Mouse (Mus musculus) retina, postnatal 1 day (tissue): ENCODE data around the gene Sema5a.

Source experiments
- DNase-seq: peaks from one replicate; pipeline ENCODE4 v3.0.0-alpha.2; 2012

The Sema5a gene

DNA sequence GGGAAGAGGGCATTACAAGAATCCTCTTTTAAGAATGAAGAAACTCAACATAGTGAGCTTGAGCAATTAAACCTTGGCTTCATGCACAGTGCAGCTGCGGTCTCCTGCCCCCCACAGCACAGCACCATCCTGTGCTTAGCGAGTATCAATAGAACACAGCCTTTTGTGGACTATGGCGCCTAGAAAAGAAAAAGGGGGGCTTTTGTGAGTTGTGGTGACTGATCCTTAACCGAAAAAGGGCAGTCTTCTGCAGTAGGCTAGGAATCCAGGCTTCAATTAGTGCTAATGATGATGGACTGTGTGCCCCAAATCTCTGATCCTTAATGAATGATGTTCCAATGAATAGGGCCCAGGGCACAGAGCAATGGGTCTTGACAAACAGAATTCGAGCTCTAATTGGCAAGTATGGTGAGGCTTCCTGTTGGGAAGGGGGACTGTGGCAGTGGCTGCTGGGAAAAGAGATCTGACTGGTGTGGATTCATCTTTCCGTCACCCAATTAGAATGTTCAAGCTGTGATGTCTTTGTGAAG lies 324.3 kb downstream of the Sema5a start:
- peak; percentile 97 for DNase-seq

DNA sequence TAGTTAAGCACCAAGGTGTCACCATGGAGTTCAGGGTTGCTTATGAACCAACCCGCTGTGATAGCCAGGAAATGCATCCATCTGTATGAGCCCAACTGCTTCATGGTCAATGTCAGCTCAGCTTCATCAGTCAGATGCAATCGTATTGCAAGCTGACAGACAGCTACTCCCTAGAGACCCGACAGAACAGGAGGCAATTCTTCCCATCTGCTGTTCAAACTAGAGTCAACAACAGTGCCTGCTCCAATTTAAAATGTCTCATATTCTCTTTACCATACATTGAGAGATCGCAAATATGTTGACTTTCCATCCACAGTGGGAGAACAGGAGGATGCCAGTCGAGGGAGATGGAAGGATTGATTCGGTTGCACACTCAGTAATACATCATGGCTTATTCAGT lies 329.7 kb downstream of the Sema5a start:
- peak; percentile 14 for DNase-seq

DNA sequence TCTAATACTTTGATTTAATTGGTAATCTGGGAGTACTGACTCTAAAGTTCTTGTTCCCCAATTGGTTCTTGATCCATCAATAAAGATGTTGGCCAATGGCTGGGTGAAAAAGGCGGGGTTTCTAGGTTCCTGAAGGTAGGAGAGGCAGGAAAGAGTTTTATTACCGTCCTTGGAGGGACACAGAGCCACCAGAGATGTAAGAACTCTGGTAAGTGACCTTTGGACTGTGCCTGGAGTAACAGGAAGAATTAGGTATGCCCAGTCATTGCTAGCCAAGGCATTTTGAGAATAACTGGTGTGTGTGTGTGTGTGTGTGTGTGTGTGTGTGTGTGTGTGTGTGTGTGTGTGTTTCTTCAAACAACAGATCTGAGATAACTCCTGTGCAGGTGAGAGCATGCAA lies 330.6 kb downstream of the Sema5a start:
- no peak for DNase-seq

DNA sequence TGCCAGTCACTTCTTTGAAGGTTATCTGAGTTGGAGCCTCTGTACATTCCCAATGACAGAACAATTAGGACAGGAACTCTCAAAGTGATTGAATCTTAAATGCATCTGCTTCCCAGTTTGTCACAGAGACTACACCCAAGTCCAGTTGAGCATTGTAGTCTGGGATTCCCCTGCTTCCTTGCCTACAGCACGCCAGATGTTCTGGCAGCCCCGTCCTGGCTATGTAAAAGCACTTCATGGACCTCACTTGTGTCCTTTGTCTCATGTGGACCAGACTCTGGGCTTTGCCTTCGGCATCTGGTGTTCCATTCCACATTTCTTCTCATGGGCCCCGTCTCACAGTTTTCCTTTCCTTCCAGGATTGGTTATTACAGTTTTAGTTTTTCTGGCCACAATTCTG lies 334.7 kb downstream of the Sema5a start:
- DNase-seq = no peak

DNA sequence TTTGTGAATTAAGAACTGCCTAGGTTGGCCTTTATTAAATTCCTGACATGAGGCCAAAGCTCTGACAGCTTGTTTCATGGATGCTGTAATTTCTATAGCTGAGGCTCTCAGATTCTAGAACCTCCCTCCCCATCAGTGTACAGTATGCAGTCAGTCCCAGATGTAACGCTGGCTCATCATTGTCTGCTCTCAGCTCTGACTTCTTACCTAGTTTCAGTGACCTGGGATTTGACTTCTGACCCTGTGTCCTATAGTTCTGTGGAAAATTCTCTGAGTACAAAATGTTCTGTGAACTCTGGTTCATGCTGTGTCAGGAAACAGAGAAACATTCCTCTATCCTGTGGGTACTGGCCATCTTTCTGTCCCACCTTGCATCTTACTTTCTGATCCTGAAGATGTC lies 346.0 kb downstream of the Sema5a start:
- DNase-seq = no peak

DNA sequence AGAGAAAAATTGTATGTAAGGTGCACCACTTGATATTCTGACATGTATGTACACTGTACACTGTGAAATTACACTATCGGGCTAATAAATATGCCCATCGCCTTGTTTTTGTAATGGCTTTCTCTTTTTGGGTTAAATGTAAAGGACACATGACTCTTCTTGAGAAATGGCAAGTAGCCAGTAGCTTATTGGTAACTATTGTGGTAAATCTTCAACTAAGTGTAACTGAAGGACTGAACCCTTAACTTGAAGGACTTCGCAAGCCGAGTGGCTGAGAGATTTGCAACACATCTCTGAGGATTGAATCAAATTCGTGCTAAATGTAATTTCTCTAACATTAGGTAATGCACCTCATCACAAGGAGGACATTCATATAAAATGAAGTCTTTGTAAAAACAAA lies 349.1 kb downstream of the Sema5a start:
- no peak for DNase-seq

DNA sequence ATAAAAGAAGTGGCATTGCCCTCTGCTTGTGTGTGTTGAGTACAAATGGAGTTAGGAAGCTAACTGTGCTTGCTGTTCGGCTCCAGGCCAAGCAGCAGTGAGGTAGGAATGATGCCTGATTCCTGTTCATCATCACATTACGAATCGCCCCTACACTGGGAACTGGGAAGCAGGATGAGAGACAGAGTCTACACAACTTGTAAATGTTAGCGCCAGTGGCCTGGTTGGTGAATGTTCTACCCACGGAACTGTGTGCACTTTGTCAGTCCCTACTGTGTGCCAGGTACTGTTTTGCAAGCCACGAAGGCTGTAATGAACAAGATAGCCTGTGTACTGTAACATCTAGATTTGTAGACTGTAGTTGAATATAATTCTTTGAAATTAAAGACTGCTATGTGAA lies 352.0 kb downstream of the Sema5a start:
- peak; percentile 24 for DNase-seq

DNA sequence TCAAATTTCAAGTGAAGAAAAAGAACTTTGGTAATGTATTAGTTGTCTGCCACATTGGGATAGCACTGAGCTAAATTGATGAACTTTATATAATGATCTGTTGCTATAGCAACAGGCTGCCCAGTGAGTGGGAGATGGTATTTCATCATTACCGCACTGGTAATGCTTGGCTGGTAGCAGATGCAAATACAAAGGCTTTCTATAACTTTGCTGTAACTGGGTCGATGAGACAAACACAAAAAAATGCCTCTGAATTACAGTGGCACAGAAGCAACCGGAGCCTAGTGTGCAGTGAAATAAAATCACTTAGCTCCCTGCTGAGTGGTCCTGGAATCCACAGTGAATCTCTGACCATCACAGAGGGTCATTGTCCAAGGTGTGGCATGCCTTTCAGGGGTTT lies 352.6 kb downstream of the Sema5a start:
- DNase-seq = peak; percentile 89

DNA sequence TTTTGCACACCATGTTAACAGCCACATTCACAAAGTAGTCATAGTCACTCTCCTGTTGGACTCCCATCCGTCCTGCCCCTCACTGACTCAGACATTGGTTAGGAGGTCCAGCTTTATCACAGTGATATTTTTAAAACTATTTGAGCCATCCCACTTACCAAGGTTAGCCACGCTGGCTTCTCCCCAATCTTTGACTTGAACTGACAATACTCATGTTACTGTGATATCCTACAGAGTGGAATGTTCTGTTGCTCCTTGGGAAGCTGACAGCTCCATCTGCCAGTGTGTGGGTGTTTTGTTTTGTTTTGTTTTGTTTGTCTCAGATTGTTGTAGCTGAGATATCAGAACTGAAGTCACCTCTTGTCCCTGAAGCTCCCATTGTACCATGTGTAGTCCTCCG lies 362.6 kb downstream of the Sema5a start:
- no peak for DNase-seq

DNA sequence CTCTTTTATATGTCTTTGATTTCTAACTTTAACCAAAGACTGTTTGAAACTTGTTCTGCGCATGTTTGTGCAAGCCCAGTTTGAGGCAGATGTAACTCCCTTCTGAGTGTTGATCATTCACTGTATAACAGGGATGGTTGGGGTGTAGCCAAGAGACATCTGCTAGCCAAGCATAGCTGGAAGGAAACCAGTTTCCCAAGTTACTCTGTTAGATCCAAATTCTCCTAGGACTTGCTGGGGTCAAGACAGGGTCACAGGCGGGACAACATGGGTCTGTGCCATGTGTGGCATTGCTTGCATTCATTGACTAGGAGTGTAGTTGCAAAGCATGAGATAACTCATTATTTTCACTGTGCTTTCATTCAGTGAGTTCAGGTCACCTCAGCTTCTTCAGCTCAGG lies 366.2 kb downstream of the Sema5a start:
- DNase-seq = no peak

DNA sequence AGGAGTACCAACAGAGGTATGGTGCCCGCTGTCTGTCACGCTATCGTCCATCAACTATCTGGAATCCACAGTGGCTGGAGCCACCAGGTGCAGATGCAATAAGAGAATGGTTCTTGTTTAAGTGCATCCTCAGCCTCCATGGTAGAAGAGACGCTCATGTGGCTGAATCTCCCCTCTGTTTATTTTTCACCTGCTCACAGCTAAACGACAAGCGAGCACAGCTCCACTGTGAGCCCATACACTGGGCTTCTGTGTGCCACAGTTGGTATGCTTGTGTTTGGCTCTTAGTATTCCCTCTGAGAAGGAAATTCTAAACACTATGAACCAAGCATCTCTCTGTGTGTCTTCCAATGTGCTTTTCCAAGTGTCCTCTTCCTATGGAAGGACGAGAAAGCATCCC lies 366.6 kb downstream of the Sema5a start:
- DNase-seq = no peak

DNA sequence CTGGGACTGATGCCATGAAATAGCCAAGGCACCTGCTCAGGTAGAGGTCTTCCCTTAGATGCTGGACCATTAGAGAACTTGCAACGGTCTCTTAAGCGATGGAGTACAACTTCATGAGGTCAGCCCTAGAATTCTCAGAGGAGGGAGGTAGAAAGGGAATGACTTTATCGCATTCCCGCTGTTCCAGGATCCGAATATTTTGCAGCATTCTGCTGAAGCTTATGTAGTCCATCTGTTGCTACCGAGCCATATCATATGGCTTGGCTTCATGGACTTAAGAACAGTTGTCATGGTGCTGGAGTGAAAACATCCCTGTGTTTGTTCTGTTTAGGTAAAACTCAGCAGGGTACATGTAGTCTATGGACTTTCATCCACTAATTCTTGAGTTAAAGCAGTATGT lies 369.1 kb downstream of the Sema5a start:
- DNase-seq = no peak

DNA sequence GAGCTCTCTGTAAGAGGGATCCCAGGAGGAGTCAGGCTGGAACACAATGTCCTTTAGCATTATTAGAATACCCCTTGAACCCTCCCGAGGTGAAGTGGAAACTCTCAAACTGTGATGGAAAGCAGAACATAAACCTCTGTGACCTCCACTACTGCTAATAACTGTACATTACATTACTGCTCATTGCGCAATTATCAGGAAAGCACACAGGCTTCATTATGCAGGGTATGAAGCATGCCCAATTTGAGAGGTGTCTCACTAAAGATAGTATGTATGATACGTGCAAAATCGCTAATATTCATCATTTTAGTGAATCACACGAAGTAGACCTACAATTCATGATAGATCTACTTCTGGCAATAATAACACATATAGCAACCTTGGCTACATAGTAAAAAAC lies 371.2 kb downstream of the Sema5a start:
- DNase-seq = no peak

DNA sequence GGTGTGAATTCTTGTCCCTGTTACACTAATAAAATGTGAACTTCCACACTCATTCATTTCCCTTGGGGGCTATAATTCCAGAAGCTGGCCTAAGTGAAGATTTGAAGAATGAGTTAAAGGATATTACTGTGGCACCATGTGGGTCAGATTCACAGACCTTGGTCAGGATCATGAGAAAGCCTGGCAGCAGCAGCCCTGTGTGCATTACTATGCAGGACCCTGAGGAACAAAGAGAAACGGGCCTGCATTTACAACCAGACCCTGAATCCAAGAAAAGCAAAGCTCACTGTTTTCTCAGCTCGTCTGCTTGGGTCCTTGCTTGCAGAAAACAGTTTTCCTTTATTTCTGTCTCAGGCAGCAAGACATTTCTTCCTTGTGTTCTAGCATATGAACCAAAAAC lies 374.6 kb downstream of the Sema5a start:
- DNase-seq = no peak

DNA sequence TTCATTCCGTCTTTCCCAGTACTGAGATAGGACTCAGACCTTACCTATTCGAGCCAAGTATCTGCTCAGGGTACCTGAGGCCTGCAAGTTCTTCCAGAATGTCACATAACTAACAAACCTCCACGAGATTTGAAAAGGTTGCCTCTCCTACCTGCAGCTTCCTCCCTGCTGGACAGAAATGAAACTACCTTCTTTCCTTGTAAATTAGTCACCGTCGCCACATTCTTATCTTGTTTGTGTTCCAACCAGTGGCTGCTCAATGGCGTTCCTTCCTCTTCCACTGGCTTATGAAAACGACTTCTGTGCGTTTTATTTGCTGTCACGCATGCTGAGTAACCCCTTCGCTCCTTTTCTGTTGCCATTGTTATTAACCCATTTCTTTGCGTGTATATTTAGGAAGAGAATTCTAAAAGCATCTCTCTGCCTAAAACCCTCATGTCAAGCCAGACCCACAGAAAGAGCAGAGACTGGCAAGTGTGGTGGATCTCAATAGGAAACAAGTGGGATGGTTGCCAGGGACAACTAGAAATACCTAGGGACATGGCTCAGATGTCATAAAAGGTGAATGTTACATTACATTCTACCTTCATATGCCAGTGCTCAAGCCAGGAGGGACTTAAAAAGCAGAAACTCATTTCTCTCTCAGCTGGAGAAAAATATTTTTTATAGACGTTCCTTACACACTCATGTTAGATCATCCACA lies 378.6 kb downstream of the Sema5a start:
- DNase-seq = no peak

DNA sequence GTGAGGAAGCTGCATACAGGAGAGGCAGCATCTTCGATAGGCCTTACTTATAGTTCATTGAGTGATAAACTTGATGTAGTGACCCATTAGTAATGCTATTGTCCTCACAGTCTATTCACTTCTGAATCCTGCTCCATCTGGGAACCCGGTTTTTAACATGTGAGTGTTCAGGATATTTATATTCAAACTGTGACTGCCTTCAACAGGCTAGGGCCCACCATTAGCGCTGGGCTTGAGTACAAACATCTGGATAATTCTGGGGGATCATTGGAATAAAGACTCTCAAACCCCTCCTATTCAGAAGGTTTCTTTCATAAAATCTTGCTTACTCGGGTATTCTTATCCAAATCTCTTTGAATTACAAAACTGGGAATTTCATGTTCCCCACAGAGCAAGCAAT lies 379.5 kb downstream of the Sema5a start:
- DNase-seq = peak; percentile 35

DNA sequence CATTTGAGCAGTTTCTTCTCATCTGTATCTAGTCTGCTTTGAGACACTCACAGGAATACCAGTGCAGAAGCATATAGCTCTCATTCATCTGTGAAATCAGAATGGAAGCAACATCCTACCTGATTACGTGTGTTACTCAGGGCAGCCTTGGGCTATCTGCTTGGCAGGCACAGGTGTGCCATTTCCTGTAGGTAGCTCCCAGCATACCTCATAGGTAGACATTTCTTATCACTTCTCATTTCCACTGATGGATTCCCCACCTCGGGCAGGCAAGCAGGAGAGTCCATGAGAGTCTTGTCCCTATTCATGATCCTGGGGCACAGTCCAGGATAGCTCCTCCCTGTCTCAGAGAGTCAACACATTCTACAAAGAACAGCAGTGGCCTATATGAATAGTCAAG lies 381.4 kb downstream of the Sema5a start:
- no peak for DNase-seq

DNA sequence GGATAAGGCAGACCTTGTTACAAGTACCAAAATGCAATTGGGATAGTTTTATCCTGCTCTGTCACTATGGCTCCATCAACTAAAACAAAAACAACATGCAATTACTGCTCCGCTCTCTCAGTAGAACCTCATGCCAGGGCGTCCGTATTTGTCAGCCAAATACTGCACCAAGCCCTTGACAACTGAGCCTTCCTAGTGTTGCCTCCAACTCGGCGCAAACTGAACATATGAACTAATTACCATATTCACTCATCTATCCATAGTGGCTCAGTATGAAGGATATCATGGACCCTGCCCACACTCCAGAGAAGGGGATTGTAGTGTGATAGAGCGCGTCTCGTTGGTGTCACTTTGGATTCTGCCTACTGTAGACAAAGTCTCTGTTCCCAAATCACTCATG lies 389.1 kb downstream of the Sema5a start:
- DNase-seq = no peak

DNA sequence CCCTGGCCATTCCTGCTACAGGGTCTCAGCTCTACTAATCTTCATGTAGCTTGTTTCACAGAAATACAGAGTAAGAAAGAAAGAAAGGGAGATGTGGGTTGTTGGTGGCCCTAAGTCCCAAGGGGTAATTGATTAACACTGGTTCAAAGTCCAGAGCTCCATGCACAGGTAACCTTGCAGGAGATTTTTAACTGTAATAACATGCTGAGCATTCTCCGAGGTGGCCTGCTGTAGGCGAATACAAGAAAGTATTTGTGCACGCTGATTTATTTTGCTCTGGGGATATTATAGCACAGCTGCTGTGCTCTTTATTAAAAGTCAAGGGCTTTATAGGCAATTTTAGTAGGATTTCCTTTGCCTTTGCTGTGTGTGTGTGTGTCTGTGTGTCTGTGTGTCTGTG lies 393.3 kb downstream of the Sema5a start:
- no peak for DNase-seq

DNA sequence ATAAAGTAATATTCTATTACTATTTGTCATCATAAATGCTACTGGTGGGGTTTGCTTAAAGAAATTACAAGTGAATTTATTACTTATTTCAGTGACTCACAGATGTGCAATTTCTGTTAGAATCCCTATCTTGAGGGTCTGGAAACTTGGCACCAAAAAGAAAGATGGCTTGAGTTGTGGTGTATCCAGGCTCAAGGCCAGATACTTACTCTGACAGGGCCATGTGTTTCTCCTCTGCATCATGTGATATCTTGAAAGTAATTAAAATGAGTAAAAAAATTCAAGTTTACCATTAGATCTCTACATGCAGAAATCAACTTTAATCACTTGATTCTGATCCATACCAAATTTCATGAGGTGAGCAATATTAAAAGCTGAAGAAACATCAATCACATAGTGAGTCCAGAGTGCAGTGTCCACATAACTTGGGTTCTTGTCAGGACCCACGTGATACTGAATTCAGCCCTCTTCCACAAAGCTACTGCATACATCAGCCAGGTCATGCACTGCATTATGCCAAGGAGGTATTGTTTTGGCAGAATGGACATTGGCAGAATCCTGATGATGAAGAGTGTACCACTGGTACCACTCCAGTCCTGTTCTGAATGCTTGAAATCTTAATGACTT lies 402.6 kb downstream of the Sema5a start:
- no peak for DNase-seq

DNA sequence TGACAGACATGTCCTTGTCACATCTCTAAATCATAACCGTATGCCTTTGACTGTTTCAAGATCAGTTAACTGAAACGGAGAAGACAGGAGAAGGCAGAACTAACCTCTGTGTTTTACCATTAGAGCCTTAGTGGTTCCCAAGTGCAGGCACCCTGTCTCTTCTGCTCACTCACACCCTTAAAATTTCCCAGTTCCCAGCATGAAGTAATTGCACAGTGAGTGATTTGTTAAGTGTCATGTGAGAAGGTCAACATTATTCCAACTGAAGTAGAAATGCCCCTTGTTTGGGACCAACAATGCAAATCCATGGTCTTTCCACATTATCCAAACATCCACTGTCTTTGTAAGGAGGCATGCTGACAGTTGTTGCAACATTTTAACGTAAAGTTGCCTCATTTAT lies 409.4 kb downstream of the Sema5a start:
- no peak for DNase-seq

DNA sequence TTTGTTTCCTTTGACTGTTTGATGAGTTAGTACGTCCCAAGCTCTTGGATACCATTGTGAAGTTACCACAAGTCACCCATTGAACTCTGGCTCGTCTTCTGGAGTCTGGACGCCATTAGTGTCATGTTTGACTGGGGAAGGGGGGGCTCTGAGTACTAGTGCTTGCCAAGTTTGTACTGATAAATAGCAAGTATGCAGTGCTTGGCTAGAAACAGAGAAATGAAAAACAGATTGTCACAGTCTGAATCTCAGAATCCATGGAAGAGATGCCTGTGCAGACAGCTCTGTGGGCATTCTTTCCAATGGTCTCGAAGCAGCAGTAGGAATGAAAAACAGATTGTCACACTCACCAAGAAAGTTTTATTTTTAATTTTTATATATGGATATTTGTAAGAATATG lies 411.4 kb downstream of the Sema5a start:
- no peak for DNase-seq

DNA sequence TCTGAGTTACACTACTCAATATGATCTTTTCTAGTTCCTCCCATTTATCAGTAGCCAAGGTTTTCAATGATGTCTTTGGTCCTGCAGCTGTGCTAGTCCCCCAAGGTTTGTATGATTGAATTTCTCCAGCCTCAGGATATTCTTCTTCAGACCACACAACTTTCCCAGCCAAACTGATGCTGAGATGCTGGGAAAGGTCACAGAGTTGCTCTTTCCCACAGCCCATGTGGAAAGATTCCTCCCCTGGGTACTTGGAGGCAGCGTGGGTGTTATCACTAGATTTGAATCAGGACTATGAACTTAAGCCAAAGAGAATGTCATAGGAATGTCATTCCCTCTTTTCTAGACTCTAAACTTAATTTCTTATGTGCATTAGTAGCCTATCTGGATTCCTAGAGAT lies 431.8 kb downstream of the Sema5a start:
- no peak for DNase-seq

DNA sequence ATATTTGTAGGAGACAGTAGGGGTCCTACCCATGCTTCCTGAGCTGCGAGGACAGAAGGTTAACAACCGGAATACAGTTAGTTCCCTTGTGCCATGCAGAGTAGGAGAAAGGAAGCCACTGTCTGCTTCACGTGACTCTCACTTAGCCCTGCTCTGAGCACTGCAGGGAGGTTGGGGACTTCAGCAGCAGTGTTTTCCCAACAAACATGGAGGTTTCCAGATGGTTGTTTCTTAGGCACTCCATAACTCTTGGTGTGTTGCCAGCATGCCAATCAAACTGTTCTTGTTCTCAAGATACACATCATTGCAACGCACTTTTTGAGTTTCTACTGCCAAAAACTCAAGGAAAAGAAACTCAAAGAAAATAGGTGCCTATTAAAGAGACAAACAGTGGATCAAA lies 440.5 kb downstream of the Sema5a start:
- no peak for DNase-seq

DNA sequence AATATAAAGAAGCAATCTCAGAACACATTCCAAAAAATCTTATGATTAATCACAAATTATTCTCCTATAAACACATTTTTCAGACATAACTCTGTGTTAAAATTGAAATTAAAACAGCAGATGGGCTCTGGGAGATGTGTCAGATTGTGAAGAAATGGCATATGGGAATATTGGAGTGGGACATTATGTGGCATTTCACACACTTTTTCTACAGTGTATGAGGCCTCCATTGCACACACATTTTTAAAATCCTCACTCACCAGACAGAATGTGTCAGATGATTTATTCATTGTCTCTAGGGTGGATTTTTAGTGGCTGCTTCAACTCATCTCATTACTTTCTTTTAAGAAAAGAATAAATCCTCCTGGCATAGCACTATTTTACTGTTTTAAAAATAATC lies 446.4 kb downstream of the Sema5a start:
- DNase-seq = no peak
